Mouse (Mus musculus): Measurements from ENCODE around the gene Ooep.

DNA sequence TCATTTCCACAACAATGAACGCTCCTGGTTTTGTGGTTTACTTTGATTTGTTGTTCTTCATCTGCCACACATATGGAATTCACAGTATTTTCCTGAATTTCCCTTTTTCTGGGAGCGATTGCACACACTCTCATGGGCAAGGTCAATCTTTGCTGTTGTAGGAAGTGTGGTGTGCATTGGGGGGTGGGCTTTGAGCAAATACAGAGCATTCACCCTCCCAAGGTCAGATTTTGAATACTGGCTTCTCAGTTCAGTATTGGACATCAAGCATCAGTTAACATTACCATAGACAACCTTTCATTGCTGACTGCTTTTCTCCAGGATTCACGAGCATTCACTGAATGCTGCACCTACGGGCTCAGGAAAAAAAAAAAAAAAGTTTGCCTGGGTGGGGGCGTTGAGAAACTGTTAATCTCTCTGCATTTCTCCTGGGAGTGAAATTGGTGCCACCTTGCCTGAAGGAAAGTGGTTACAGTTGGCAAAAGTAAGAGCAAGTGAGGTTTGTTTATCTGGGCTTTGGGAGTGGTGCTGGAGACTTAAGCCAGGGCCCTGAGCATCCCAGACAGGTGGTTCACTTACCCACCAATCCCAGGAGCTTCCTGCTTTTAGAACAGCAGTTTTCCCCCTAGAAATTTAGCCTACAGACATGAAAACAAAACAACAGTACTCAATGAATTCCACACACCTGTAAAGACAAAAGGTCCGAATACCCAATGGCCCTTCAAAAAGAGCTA lies 18.6 kb downstream of the Ooep start:
- TF ChIP-seq CTCF (IDR thresholded peaks at IDR 0.05; ENCODE audit: borderline replicate concordance, insufficient read depth, low read length) (no peak), POLR2A (IDR thresholded peaks at IDR 0.05; ENCODE audit: low read depth, low read length) (no peak)
